Mouse (Mus musculus): ENCODE data around the gene Nploc4.
A peak's percentile ranks its signal among the peaks of the same experiment; 100 is the strongest.
"Not testable (repeated sequence)": the region's sequence is repeated elsewhere in the genome, so short reads cannot be mapped to it uniquely, and the experiment has no call there.

Nploc4 gene

DNA sequence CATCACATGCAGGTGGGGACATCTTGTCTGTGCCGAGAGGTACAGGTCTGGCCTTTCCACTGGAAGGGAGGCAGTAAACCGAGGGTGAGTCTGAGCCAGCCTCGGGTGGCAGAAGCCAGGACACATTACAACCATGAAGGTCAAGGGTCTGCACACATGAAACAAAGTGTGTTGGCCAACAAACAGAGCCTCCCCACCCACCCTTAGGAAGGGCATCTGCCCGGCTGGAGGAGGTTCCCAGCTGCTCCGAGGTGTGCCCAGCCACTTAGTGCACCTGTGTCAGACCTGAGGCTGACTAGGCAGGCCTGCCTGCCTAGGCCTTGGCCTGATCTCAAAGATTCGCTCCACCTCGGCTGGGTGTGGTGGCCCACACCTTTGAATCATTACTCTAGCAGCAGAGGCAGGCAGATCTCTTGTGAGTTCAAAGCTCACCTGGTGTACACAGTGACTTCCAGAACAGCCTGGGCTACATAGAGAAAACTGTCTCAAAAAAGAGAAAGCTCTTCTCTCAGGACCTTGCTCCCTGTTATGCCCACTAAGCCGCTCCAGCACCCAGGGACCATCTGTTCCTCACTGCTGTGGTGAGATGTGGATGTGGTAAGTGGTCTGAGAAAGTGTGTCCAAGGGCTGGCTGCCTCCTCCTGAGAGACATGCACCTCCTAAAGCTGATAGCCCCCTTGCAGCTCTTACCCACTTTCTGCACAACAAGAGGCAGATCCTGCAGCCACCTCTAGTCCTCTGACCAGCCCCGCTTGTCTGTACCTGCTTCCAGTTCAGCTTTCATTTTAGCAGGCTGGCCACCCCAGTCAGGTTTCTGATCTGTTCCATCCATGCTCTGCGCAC, 86.0 kb downstream of the Nploc4 start:
- DNase-seq, result peak; percentile 14

DNA sequence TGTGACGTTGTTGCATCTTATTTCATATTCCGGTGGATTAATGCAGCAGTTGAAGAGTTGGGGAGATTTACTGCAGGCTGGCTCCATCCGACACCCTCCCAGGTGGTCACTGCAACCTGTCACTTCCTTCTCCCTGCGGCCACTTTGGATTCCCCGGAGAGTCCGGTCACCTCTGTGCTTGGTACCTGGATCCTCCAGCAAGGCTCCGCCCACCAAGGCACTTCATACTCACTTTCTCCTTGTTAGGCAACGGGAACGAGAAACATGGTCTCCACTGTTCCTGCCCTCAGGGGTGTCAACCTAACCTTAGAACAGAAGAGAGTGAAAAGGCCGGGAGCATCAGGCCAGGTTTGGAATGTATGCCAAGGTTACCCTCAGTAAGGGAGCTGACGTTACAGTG, 86.8 kb downstream of the Nploc4 start:
- DNase-seq, result peak; percentile 38

DNA sequence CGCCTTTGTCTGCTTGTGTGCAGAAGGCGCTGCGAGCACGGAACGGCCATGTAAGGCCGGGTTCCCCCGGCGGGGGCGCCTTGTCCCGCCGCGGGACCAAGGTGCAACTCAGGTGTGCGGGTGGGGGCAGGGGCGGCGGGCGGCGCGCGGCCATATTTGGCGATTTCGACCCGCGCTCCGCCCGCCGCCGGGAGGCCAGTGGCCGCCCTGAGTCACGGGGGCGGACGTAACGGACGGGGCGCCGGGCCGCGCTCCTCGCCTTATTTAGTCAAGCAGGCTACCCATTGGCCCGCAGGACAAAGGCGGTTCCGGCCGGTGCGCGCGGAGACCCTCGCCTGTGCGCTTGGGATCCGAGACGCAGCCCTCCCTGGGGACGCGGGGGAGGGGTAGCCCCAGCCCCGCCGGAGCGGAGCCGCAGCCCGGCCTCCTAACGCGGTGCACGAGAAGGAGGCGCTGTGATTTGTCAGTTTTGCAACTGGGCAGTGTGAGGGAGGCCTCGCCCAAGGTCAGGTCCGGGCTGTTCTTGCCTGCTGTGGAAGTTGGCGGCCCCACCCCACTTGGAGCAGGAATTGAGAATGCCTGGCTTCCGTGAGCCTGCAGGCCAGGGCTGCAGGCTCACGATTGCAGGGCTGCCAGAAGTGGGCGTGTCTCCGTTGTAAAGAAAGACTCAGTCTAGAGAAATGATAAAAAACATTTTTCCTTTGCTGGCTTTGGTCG, 87.4 kb downstream of the Nploc4 start:
- DNase-seq, result peak; percentile 74

DNA sequence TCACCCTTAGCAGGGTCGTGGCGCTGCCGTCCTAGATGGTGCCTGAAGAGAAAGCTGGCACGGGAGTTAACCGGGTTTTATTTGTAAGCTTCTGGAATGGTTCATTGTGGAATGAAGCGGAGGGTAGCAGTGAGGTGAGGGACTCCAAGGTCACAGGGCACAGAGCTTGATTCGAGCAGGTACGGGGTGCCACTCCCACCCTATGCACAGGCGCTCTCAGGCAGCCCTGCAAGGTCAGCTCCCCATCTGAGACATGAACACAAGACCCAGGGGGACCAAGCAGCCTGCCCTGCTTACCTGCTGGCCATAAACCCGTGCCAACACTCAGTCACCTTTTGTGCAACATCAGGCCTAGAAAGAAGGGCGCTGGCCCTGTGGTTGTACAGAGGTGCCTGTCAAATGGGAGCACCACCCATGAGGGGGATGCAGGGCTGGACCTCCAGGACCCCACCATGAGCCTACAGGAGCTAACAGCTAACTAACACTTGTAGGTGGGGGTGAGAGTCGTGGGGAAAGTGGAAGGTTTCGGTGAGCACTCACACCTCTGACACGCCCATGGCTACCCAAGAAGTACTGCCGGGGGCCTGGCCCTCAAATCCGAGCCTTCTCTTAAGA, 88.0 kb downstream of the Nploc4 start:
- DNase-seq, result no peak

DNA sequence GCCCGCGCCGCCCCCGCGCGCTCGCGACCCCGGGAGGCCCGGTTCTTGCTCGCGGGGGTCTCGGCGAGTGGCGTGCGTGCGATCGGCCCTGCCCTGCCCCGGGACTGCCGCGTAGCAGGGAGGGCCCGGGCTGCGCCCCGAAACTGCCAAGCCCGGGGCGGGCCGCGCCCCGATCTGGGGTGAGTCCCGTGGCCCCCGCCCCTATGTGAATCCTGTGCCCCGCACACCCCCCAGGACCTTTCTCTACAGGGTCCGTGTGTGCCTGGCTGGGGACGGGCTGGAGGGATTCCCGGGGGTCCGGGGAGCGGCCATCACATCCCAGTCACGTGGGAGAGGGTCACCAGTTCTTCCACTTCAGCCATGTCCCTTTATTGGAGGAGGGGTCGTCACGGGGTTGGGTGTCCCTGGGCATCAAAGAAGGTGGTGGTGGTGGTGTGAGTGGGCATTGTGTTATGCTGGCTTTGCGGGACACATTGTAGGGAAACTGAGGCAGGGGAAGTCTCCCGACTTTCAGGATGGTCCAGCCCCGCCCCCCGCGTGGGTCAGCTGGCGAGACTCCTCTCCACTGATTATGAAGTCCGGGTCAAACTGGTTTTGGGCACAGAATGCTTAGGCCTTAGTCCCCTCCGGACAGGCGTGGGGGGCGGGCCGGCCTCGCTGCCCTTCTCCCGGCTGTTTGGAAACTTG, 88.7 kb downstream of the Nploc4 start:
- peak; percentile 70 for DNase-seq

DNA sequence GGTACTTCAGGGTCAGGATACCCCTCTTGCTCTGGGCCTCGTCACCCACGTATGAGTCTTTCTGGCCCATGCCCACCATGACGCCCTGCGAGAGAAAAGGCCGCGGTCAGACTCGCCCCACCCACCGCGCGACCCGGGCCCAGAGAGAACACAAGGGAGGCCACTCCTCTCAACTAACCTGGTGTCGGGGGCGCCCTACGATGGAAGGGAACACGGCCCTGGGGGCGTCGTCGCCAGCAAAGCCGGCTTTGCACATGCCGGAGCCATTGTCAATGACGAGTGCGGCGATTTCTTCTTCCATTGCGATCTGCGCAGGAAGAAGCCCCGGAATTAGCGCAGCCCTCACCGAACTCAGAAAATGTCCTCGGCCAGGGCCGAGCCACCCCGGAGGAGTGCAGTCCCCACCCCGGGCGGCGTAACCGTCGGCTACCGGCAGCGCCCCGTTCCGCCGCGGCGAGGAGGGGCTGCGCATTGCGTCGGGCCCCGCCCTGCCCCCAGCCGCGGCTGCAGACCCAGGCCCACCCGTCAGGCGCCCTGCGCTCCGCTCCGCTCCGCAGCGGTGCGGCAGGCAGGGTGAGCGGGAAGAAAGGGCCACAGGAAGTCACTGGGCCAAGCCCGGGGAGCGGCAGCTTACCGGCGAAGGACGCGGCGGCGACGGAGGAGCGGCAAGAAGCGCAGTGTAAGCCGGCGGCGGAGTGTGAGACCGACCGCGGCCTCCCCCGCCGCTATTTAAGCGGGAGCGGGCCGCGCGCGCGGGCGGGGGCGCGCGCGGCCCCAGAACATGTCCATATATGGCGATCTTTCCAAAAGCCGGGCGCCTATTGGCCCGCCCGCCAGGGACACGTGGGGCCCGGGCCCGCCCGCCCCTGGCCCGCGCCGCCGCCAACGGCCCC, 89.5 kb downstream of the Nploc4 start, which contains the start of gene Actg1:
Actg1 (minus strand) TSS at position 752 of the 893 bp plus-strand sequence.
- DNase-seq, result peak; percentile 89

DNA sequence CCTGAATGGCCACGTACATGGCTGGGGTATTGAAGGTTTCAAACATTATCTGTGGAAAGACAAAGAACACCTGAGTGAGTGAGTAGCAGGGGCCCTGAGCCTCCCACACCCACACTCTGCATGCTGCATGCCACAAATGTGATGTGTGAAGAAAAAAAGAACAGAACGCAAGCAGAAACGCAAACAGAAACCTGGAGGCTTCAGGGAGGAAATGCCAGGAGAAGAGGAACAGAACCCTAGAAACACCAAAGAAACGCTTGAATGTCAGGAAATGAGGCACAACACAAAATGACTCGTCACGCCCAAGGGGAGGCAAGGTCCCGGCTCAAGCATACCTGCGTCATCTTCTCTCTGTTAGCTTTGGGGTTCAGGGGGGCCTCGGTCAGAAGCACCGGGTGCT, 90.2 kb downstream of the Nploc4 start:
- peak; percentile 50 for DNase-seq

DNA sequence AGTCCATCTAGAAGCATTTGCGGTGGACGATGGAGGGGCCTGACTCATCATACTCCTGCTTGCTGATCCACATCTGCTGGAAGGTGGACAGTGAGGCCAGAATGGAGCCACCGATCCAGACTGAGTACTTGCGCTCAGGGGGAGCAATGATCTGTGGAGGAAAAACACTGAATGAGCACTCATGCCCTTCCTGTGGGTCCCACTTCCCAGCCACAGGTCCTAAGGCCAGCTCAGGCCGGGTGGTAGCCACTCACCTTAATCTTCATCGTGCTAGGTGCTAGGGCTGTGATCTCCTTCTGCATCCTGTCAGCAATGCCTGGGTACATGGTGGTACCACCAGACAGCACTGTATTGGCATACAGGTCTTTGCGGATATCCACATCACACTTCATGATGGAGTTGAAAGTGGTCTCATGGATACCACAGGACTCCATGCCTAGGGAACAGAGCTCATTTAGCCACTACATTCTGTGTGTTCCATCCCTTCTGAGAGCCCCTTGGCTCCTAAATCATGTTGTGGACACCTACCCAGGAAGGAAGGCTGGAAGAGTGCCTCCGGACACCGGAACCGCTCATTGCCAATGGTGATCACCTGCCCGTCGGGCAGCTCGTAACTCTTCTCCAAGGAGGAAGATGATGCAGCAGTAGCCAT, 91.0 kb downstream of the Nploc4 start:
- not testable (repeated sequence) for DNase-seq

DNA sequence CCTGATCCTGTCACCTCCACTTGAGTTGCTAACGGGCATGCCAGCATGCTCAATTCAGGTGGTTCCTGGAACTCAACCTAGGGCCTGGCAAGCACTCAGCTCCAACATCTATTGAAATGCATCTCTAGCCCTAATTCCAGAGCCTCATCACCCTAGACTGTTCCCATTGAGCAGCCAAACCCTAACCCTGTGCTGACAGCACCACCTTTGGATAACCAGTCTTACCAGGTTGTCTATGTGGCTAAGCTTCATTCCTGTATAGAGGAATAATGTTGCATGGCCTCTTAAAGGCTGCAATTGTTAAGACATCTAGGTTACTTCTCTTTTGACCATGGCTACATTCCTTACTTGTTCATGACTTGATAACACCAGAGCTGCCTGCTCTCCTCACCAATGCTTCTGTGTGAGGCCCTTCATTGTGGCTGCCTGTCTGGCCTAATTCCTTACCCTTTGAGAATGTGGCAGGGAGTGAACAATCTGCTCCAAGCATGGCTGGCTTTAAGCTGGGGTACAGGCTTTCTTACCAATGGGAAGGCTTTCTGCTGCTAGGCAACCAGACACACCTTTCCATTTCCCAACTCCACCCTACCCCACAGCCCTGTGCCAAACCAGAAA, 92.3 kb downstream of the Nploc4 start:
- DNase-seq, result no peak

DNA sequence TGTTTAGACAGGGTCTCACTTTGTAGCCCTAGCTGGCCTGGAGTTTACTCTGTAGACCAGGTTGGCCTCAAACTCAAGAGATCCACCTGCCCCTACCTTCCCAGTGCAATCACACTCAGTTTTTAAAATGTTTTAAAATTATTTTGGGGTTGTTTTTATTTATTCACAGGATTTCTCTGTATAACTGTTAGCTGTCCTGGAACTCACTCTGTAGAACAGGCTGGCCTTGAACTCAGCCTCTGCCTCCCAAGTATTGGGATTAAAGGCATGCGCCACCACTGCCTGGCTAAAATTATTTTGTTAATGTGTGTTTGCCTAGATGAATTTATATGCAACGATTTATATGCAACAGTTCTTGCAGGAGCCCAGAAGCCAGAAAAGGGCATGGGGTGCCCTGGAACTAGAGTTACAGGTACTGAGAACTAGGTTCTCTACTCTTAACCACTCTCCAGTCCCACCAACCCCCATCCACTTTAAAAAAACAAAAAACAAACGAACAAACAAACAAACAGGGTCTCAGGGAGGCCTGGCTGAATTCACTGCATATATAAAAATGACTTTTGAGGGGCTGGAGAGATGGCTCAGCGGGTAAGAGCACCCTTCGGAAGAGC, 93.1 kb downstream of the Nploc4 start:
- DNase-seq, result no peak

DNA sequence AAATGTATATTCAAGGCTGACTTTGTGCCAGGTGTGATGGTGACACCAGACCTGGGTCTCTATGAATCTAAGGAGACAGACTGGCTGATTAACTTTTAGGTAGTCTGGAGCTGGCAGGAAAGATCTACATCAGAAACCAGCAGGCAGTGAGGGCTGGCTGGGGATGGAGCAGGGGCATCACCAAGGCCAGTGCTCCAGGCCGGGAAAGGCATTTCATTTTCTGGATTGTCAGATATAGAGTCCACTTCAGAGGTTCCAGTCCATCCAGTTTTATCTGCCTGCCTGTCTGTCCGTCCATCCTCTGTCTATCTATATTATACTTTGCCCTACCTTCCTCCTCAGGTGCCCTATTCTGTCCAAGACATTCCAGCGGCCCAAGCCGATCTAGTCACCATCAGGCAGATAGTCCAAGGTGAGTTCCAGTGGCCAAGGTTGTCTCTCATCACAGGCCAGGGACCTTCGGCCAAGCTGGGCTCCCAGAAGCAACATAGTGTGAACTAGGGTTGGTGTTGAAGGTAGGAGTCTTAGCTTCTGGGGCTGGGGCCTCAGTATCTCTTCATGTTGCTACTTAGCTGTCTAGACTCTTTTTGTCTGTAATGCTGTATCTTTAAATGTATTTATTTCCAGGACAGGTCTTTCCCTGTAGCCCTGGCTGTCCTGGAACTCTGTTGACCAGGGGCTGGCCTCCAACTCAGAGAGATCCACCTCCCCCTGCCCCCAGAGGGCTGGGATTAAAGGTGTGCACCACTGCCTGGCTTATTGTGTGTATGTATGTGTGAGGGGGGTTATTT, 93.8 kb downstream of the Nploc4 start:
- peak; percentile 14 for DNase-seq

DNA sequence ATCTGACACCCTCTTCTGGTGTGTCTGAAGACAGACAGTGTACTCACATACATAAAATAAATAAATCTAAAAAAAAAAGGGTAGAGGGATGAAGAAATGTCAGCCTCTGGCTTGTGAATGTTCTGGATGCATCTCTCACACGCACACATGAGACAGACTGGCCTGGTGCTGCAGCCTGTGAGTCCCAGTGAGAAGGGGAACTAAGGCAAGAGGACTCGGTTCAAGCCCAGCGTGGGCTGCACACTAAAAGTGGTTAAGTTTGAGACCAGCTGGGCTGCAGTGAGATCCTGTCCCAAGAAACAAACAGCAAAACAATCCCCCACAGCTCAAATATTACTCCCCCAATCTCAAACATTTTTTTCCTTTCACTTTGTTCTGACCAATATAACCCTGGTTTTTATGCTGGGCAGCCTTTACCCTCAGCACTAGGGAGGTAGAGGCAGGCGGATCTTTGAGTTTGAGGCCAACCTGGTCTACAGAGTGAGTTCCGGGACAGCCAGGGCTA, 94.8 kb downstream of the Nploc4 start:
- no peak for DNase-seq

DNA sequence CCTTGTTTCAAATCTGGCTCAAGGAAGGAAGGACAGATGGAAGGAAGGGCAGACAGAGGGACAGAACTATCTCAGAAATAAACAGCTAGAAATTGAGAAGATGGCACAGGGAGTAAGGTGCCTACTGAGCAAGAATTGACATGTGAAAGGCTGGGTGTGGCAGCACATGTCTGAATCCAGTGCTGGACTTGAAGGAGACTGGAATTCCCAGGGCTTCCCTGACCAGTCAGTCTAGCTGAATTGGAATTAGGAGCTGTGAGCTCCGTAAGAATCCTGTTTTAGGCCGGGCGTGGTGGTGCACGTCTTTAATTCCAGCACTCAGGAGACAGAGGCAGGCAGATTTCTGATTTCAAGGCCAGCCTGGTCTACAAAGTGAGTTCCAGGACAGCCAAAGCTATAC, 95.8 kb downstream of the Nploc4 start:
- DNase-seq, result no peak

DNA sequence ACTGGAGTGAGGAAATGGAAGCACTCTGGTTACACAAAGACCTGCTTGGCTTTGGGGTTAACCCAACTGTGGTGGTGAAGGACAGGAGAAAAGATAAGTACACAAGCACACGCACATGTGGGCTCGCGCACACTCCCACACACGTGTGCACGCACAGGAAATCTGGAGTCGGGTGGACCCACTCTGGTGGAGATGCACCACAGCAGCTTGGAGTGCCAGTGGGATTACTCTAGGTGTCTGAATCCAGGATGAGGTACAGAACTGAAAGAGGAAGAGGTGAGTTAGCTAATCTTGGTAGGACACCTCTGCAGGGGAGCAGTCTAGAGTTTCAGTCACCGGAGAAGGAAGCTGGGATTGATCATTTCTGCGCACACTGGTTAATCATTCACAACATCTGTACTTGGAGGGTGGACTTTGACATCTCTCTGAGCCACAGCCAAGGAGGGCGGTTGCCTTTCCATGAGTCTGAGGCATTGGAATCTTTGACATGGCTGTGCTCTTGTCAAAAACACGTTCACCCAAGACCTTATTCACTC, 97.5 kb downstream of the Nploc4 start:
- no peak for DNase-seq

DNA sequence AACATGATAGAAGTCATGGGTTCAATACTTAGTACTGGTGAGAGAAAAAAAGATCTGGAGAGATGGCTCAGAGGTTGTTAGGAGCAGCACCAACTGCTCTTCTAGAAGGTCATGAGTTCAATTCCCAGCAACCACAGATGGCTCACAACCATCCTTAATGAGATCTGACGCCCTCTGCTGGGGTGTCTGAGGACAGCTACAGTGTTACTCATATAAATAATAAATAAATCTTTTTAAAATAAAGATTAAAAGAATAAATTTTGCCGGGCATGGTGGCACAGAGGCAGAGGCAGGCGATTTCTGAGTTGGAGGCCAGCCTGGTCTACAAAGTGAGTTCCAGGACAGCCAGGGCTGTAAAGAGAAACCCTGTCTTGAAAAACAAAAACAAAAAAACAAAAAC, 98.7 kb downstream of the Nploc4 start:
- DNase-seq, result peak; percentile 13

DNA sequence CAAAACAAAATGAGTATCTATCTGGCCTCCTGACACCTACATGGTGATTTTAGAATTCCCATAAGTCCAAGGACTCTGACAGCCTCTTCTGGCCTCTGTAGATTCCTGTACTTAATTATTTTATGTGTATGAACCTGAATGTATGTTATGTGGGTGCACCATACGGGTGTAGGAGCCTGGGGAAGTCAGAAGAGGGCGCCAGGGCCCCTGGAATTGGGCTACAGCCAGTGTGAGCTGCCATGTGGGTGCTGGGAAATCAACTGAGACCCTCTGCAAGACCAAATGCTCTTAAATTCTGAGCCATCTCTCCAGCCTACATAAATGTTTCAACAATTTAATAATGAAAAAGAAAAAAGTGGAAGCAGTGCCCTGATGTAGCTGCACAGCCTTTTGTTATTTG, 100.1 kb downstream of the Nploc4 start:
- no peak for DNase-seq

DNA sequence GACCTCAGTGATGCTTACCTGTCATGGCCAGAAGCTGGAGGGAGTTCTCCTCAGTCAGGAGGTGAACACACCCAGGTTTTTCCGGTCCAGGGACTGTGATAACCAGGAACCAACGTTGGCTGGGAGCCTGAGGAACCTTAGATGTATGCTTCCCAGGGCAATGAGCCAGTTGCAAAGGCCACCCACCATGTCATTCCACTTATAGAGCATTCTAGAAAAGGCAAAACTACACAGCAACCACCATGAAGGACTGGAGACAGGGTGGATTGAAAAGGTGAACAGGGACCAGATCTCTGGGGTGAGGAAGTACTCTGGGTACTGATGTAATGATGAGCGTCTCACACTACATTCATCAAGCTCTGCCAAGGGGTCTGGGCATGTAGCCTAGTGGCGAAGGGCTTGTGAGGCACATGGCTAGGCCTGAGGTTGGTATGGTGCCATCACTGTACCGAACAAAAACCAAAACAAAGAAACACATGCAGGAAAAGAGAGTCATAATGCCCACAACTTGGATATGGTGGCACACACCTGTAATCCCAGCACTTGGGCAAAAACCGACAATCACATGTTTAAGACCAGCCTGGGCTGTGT, 102.0 kb downstream of the Nploc4 start:
- no peak for DNase-seq

All from thymus, postnatal 4 days (tissue).